Mouse (Mus musculus): Measurements from ENCODE around the gene Cd59b.
"Not testable (repeated sequence)": the region's sequence is repeated elsewhere in the genome, so short reads cannot be mapped to it uniquely, and the experiment has no call there.

Cd59b gene

GRCm38 (mm10) chr2:104064152-104064551 is 5.5 kb upstream of the Cd59b start:
- no peak for DNase-seq (ENCODE audit: low read depth, low spot score)

- DNase-seq (ENCODE audit: low read depth, low spot score): not testable (repeated sequence)
Observed at GRCm38 (mm10) chr2:104065526-104065925, 4.1 kb upstream of the Cd59b start, which contains the start of gene Gm10912. Gene Gm10912, plus strand, starts transcription at chr2:104065826.

DNA sequence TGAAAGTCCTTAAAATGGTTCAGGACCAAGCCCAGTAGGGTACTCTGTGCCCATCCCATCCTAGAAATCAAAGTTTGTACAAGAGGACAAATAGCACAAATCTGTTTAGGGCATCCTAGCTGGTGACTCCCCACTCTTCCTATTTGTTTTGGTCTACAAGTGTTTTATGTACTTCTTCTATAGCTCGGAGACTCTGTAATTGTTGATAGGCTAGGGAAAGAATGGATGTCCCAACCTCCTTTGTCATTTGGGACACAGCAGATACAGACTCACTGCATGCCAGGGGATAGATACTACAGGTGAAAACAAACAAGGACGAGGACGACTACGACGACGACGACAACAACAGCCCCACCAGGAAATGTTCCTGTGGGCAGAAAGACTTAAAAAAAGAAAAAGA is 1.2 kb upstream of the Cd59b start, which contains the start of gene Gm10799:
TSS of gene Gm10799 (minus strand) at position 101 of the 400 bp plus-strand sequence.
- DNase-seq (ENCODE audit: low read depth, low spot score): not testable (repeated sequence)

DNA sequence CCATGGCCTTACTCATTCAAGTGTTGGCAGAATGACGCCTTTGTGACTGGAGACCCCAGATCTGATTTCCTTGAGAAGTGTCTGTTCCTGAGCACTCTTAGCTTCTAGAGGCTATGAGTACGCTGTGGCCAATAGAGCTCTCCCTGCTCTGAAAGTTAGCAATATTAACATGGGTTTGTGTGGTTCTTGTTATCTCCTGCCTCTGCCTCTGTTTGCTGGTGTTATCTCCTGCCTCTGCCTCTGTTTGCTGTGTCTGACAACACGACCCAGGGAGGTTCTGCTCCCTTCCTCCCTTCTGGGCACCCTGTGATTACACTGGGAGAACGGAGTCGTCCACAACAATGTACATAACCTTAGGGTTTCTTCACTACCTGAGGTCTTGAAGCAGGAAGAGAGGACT is 8.6 kb downstream of the Cd59b start:
- DNase-seq (ENCODE audit: low read depth, low spot score): not testable (repeated sequence)

- not testable (repeated sequence) for DNase-seq (ENCODE audit: low read depth, low spot score)
Observed at GRCm38 (mm10) chr2:104081436-104082050, 11.9 kb downstream of the Cd59b start.

DNA sequence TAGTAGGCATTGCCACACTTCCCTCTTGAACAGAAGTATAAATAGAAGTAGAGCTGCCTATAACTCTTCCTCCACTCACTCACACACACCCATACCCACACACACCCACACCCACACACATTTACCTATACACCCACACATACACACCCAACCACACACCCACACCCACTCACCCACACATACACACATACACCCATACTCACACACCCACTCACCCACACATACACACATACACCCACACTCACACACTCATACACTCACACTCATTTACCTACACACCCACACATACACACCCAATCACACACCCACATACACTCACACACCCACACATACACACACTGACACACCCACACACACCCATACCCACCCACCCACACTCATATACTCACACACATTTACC is 12.8 kb downstream of the Cd59b start:
- DNase-seq (ENCODE audit: low read depth, low spot score): no peak

DNA sequence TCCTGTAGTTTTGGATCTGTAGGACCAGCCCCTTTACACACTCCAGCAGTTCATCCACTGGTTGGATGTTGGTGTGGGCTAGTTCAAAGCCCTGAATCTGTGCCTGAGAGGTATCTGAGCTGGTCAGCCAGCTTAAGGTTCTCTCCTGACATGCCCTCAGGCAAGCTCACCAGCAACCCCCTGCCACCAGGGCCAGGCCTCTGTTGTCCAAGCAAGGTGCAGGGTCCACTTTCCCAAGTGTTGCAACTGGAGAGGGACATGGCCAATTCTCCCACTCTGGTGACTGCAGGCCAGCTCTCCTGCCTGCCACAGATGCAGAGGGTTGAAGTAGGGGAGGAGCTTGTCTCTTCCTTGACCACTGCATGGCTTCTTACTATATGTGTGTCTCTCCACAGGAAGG is 14.4 kb downstream of the Cd59b start:
- not testable (repeated sequence) for DNase-seq (ENCODE audit: low read depth, low spot score)

DNA sequence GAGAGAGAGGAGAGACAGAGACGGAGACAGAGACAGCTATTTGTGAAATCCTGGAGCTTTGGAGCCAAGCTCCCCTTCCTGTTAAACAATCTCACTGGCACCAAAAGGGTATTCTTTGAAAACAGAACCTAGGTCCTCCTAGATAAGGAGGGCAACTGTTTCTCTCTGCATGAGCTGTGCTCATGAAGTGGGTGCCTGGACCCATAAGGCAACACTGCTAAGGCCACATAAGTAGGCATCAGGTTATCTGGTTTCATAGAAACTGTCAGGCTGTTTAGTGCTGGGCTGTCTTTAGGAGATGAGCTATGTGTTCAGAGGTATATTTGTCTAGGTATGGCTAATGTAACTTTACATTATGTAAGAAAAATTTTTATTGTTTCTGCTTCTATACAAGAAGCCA is 17.9 kb downstream of the Cd59b start:
- DNase-seq (ENCODE audit: low read depth, low spot score): not testable (repeated sequence)

- no peak for DNase-seq (ENCODE audit: low read depth, low spot score)
Observed at GRCm38 (mm10) chr2:104093305-104093704, 23.7 kb downstream of the Cd59b start.

DNA sequence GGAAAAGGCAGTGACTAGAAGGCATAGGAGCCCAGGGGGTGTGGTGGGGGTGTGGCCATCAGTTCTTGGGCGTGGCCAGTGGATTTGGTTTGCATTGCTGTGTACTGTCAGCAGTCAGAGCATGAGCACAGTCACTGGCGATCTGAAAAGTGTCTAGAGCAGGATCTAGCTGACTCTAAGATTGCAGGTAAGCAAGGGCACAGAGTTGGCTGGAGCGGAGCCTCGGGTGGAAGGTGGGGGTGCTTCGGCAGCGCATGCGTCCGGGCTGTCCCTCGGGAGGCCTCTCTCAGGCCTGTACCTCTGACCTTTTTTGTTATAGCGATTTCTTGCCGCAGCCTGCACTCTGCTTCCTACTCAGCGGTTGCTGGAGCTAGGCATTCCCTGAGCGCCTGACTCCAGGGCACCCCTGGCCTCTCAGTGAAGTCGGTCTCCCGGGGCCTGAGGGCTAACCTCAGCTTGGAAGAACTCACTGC is 26.1 kb downstream of the Cd59b start, which contains the start of gene Cd59a:
TSS of gene Cd59a (plus strand) at position 61 of the 473 bp plus-strand sequence.
- peak; percentile 70 for DNase-seq (ENCODE audit: low read depth, low spot score)

DNA sequence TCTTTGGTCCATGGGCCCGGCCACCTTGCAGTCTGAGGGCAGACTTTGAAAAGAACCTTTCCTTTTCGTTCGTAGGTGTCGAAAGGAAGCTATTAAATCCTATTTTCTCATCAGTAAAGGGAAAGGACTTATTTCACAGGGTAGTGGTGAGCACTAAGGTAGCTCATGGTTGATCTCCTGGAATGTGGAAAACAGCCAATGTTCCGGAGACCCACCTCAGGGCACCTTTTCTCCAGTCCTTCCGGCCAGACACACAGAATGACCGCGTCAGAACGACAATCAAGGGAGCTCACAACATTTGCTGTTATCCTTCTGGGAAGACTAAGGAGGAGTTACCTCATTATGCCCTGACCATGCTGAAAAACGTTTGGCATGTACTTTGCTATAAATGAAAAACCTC is 26.6 kb downstream of the Cd59b start:
- no peak for DNase-seq (ENCODE audit: low read depth, low spot score)

- DNase-seq (ENCODE audit: low read depth, low spot score): not testable (repeated sequence)
Observed at GRCm38 (mm10) chr2:104096796-104097195, 27.1 kb downstream of the Cd59b start.

DNA sequence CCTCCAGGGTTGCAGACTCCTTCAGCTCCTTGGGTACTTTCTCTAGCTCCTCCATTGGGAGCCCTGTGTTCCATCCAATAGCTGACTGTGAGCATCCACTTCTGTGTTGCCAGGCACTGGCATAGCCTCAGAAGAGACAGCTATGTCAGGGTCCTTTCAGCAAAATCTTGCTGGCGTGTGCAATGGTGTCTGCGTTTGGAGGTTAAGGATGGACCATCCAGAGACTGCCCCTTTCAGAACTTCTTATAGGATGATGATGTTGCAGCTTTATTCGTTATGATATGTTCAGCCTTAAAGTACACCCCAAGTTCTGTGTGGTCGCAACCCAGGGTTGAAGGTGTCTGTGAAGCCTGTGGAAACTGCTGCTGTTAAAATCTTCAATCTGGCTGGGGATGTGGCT is 27.7 kb downstream of the Cd59b start:
- not testable (repeated sequence) for DNase-seq (ENCODE audit: low read depth, low spot score)

DNA sequence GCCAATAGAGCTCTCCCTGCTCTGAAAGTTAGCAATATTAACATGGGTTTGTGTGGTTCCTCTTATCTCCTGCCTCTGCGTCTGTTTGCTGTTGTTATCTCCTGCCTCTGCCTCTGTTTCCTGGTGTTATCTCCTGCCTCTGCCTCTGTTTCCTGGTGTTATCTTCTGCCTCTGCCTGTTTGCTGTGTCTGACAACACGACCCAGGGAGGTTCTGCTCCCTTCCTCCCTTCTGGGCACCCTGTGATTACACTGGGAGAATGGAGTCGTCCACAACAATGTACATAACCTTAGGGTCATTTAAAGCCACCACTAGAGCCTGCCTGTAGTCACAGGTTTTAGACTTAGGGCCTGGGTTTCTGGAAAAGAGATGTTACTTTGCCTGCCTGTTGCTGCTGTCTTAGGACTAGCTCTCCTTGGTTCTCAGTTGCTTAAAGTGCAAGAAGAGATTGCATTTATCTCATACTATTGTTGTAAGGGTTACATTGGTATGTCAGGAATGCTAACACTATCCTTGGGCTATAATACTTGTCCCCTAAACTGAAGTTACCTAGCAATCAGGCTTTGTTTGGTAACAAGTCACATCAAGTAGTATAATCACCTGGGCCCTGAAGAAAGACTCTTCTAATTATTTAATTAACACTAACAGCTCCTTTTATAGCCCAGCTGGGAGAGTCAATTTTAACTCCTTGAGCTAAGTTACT is 29.0 kb downstream of the Cd59b start:
- DNase-seq (ENCODE audit: low read depth, low spot score): no peak

- no peak for DNase-seq (ENCODE audit: low read depth, low spot score)
Observed at GRCm38 (mm10) chr2:104099231-104099585, 29.6 kb downstream of the Cd59b start.

GRCm38 (mm10) chr2:104099946-104100345 is 30.3 kb downstream of the Cd59b start:
- DNase-seq (ENCODE audit: low read depth, low spot score): no peak

DNA sequence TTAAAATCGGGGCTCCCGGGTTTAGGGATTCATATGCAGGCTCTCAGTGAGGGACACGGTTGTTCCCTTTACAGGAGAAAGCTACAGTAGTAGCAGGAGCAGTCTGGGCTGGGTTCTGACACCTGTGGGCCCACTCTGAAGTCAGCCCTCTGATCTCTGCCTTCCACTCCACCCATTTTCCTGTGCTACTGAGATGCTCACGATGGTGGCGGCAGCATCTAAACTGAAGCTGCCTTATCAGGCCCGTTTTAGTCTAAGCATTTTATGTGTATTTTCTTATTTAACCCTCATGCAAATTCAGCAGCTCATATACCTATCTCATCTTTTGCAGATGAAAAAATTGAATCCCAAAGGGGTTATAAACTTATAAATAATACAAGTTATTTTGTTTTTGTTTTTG is 35.2 kb downstream of the Cd59b start:
- DNase-seq (ENCODE audit: low read depth, low spot score): no peak

DNA sequence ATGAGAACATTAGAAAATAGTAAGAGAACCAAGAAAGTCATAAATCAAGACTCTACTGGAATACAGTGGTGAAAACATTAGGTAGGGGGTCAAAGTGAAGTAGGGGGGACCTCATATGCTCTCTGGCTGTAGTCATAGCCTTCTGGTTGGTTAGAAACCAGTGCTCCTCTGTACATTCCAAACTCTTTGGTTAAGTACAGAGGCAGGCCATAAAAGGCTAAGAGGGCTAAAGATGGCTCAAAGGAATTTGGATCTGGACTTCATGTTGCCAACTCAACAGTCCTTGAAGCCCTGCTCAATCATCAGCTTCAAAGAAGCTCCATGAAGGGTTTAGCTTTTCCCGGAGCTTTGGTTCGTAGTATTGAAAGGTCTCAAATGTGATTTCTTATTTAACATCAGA is 39.4 kb downstream of the Cd59b start:
- DNase-seq (ENCODE audit: low read depth, low spot score): not testable (repeated sequence)

DNA sequence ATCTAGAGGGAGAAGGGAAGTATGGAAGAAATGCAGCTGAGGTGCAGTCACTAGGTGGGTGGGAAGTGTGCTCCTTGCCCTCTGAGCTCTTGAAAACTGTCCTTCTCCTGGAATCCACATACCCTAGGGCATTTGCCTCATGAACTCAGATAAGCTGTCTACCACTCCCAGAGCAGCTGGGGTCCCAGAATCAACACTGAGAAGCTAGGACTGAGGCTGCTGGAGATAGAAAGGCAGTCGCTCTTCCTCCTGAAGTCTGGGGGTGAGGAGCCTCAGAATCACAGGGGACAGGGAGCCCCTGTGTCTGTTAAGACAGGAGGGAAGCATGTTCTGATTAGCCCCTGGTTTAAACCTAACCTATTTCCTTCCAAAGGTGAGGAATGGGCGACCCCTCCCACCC is 39.9 kb downstream of the Cd59b start:
- no peak for DNase-seq (ENCODE audit: low read depth, low spot score)

DNA sequence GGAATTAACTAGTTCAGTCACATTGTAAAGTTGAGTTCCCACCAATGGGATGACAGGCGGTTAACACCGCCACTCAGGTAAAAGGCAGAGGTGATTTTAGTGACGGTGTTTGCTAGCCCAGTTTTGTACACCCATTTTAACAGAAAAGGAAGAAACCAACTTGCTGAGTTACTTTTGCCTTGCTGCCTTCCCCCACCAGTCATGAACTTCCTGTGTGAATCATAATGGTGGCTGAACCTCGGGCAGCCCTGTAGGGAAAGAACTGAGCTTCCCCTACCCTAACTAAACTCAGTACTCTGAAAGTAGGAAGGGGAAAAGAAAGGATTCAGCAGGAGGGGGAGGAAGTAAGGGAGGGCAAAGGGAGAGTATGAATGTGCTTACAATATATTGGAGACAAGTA is 40.4 kb downstream of the Cd59b start:
- no peak for DNase-seq (ENCODE audit: low read depth, low spot score)

DNA sequence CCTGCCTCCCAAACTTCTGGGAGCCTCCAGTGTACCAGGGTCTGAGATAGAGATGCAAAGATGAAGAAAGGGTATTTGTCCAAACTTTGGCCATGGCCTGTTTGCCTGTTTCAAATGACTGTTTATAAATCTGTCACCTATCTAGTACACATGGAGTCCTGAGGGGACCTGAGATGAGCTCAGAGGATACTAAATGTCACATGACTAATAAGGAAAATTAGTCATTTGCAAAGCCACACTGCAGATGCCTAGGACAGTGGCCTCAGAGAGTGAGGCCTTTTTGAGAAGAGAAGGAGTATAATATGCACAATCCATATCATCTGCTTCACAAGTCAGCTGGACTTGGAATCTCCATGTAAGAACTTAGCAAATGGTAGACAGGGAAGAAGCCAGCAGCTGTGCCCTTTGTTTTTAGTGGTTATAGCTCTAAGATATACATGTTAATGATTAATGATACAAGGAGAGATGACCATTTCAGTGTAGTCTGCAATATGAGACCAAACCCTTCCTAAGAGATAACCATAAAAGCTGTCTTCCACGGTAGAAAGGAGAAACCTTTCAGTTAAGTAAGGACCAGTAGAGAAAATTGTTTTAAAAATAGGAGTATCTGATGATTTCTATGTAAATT is 41.6 kb downstream of the Cd59b start:
- not testable (repeated sequence) for DNase-seq (ENCODE audit: low read depth, low spot score)

GRCm38 (mm10) chr2:104113563-104113962 is 43.9 kb downstream of the Cd59b start:
- DNase-seq (ENCODE audit: low read depth, low spot score): not testable (repeated sequence)

GRCm38 (mm10) chr2:104114898-104115297 is 45.2 kb downstream of the Cd59b start:
- no peak for DNase-seq (ENCODE audit: low read depth, low spot score)

Data from embryo, embryonic 11.5 days (tissue).